Mouse (Mus musculus) hindbrain, embryonic 10.5 days (tissue): ENCODE measurements around the gene Phb. TPM values are rescaled to one million over a fixed set of nuclear protein-coding genes. Genes with fewer than 3 reads are reported as not detected.

ENCODE experiments used
- DNase-seq: peaks from one replicate; pipeline ENCODE4 v3.0.0-alpha.2; 2017; ENCODE audit warnings: low spot score
- H3K27ac ChIP-seq: fragments of 300-500 bp; sonication (generic); 2 replicates; pipeline ENCODE4 v1.5.1; 2016; ENCODE audit warnings: mild to moderate bottlenecking, moderate library complexity
- H3K27me3 ChIP-seq: fragments of 300-500 bp; sonication (generic); 2 replicates; pipeline ENCODE4 v1.6.1; 2016; ENCODE audit warnings: mild to moderate bottlenecking; ENCODE audit not compliant: poor library complexity, insufficient read depth, severe bottlenecking
- H3K36me3 ChIP-seq: fragments of 300-500 bp; sonication (generic); 2 replicates; pipeline ENCODE4 v1.6.1; 2016; ENCODE audit warnings: mild to moderate bottlenecking, moderate library complexity
- H3K4me1 ChIP-seq: fragments of 300-500 bp; sonication (generic); replicated peaks from 2 replicates; pipeline ENCODE4 v1.6.1; 2016; ENCODE audit warnings: mild to moderate bottlenecking
- H3K4me3 ChIP-seq: fragments of 300-500 bp; sonication (generic); 2 replicates; pipeline ENCODE4 v1.5.1; 2016; ENCODE audit warnings: mild to moderate bottlenecking, moderate library complexity
- H3K9me3 ChIP-seq: fragments of 300-500 bp; sonication (generic); 2 replicates; pipeline ENCODE4 v1.6.1; 2016; ENCODE audit warnings: mild to moderate bottlenecking, moderate library complexity
- WGBS: fragments of 180-500 bp; shearing (Covaris S2); methylation state at CpG from one replicate; pipeline ENCODE4 v1.1.7; 2016; 5-methylcytosine and 5-hydroxymethylcytosine counted together
- polyA plus RNA-seq: library from polyadenylated mRNA; unstranded; fragments of >200 nt; fragmentation: Nextera tagmentation; extraction: Ambion mirVana; gene quantifications from 2 replicates; pipeline ENCODE4 v1.2.1, GENCODE M21; 2016

Phb gene
- polyA plus RNA-seq: 222 and 248 TPM in 2 replicates

DNA sequence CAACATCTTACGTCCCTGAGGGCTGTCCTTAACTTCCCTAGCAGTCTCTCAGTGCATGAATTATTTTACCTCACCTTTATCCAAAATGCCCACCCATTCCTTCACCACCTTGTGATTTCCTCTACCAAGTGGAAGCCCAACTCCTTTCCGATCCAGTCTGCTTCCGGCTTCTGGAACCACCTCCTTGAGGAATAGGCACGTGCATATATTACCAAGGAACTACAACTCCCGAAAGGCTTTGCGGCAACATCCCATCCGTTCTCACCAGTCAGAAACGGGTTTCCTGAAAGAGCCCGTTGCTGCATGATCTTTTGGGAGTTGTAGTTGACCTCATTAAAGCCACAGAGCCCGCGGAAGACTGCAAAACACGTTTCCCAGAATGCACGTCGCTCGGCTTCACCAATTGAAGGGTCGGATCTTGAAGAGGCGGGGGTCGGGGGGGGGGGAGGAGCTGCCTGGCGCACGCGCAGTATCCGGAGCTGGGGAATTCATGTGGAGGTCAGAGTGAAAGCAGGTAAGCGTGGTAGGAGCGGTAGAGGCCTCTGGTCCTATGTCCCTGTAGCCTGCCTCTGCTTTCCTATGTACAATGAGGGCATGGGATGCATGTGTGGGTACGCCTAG, at the start of gene Phb:
TSS of gene Phb (plus strand) at position 429 of the 621 bp plus-strand sequence.
- peaks cover 36% of the 10 kb centered on the region for H3K36me3 ChIP-seq
- WGBS: 2% methylated on average over 25 of the region's 25 CpGs
- H3K27ac ChIP-seq: peak within 1 kb of the TSS; percentile 84
- no peaks in the 10 kb centered on the region for H3K27me3 ChIP-seq
- H3K4me1 ChIP-seq: peaks cover 17% of the 10 kb centered on the region
- DNase-seq: peak; percentile 96
- H3K9me3 ChIP-seq: no peaks in the 10 kb centered on the region
- peak within 1 kb of the TSS; percentile 84 for H3K4me3 ChIP-seq

DNA sequence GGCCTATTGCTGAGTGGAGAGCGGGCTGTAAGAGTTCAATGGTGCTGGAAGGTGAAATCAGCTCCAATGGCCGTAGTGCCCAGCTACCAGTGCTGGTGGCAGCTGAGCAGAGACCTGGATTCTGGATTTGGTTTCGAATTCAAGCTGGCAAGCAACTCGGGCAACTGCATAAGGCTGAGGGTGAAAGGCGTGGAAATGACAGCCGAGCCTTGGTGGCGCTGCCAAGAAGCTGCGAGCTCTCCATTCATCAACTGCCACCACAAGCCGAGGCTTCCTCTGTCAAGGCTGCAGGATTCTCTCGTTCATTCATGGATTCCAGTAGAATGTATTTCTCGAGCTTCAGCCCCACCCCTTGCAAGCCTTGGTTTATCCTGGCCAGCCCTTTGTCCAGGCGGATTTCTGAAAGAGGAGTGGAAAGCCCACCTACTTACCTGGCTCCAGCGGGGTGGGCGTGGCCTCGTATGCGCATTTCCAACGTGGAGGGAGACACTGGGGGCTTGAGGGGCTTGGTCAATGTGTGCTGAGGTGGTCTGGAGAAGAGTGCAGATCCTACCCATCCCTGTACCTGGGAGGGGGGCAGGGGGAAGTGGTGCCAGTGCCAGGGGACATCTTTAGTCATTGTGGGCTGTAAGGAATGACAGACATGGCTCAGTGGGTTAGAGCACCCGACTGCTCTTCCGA, 48.8 kb upstream of the Phb start:
- 60% methylated on average over 19 of the region's 19 CpGs for WGBS

GRCm38 (mm10) chr11:95619081-95619480, 47.7 kb upstream of the Phb start:
- Histone ChIP-seq H3K9me3 (no peaks in the 10 kb centered on the region), H3K4me3 (no peak overlapping the region), H3K27me3 (peaks cover 58% of the 10 kb centered on the region), H3K4me1 (peaks cover 64% of the 10 kb centered on the region), H3K36me3 (no peaks in the 10 kb centered on the region), H3K27ac (no peak overlapping the region)
- DNase-seq: no peak
- WGBS: 69% methylated on average over 3 of the region's 3 CpGs

More for the DNA sequence above, 48.8 kb upstream of the Phb start:
- Histone ChIP-seq H3K36me3 (no peaks in the 10 kb centered on the region), H3K9me3 (no peaks in the 10 kb centered on the region), H3K4me3 (no peak overlapping the region), H3K27me3 (peaks cover 53% of the 10 kb centered on the region), H3K4me1 (peaks cover 63% of the 10 kb centered on the region), H3K27ac (no peak overlapping the region)
- DNase-seq: no peak

GRCm38 (mm10) chr11:95619886-95620444, 46.8 kb upstream of the Phb start:
- Histone ChIP-seq H3K4me1 (peaks cover 57% of the 10 kb centered on the region), H3K27me3 (peaks cover 58% of the 10 kb centered on the region), H3K9me3 (no peaks in the 10 kb centered on the region), H3K27ac (no peak overlapping the region), H3K36me3 (no peaks in the 10 kb centered on the region), H3K4me3 (no peak overlapping the region)
- no peak for DNase-seq
- WGBS: 85% methylated on average over 5 of the region's 5 CpGs

DNA sequence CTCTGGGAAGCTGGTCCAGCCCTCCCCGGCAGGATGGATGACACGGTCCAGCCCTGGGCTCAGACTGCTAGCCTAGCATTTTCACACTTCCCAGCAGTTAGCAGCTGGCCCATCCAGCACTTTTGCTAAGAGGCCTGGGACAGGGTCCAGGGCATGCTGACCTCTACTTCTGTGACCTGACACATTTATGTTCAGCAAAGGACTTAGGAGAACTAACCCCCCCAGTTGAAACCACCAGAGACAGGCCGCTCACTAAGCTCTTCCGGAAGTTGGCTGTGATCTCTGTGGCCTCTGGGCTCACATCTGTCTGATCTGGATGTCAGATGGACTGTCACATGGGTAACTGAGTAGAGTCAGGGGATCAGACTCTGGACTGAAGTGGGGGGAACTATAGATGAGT, 45.7 kb upstream of the Phb start:
- Histone ChIP-seq H3K9me3 (no peaks in the 10 kb centered on the region), H3K27ac (0 out of 2 replicates have a peak overlapping the region, but pooled peaks have one; percentile 40), H3K4me3 (no peak overlapping the region), H3K27me3 (peaks cover 53% of the 10 kb centered on the region), H3K36me3 (no peaks in the 10 kb centered on the region), H3K4me1 (peaks cover 55% of the 10 kb centered on the region)
- DNase-seq: no peak
- WGBS: 47% methylated on average over 4 of the region's 4 CpGs

GRCm38 (mm10) chr11:95621541-95622130, 45.1 kb upstream of the Phb start:
- Histone ChIP-seq H3K27me3 (peaks cover 55% of the 10 kb centered on the region), H3K36me3 (no peaks in the 10 kb centered on the region), H3K9me3 (no peaks in the 10 kb centered on the region), H3K4me1 (peaks cover 55% of the 10 kb centered on the region), H3K4me3 (no peak overlapping the region), H3K27ac (peak overlapping the region; percentile 40)
- no peak for DNase-seq
- WGBS: 22% methylated on average over 9 of the region's 9 CpGs

- no peaks in the 10 kb centered on the region for H3K9me3 ChIP-seq
- DNase-seq: no peak
- peaks cover 55% of the 10 kb centered on the region for H3K4me1 ChIP-seq
- H3K36me3 ChIP-seq: no peaks in the 10 kb centered on the region
- H3K27me3 ChIP-seq: peaks cover 56% of the 10 kb centered on the region
- 27% methylated on average over 8 of the region's 8 CpGs for WGBS
- no peak overlapping the region for H3K4me3 ChIP-seq
- H3K27ac ChIP-seq: peak overlapping the region; percentile 19; the same call in 1 of the 2 replicates
Observed at GRCm38 (mm10) chr11:95622426-95622825, 44.3 kb upstream of the Phb start.

- H3K9me3 ChIP-seq: no peaks in the 10 kb centered on the region
- H3K4me1 ChIP-seq: peaks cover 61% of the 10 kb centered on the region
- H3K36me3 ChIP-seq: no peaks in the 10 kb centered on the region
- peaks cover 33% of the 10 kb centered on the region for H3K27me3 ChIP-seq
- DNase-seq: no peak
- H3K4me3 ChIP-seq: no peak overlapping the region
- WGBS: 86% methylated on average over 6 of the region's 6 CpGs
- H3K27ac ChIP-seq: no peak overlapping the region
Observed at GRCm38 (mm10) chr11:95630558-95630957, 36.2 kb upstream of the Phb start.

- H3K4me1 ChIP-seq: peaks cover 66% of the 10 kb centered on the region
- no peak overlapping the region for H3K4me3 ChIP-seq
- H3K27me3 ChIP-seq: peaks cover 33% of the 10 kb centered on the region
- no peaks in the 10 kb centered on the region for H3K9me3 ChIP-seq
- peak overlapping the region; percentile 80 for H3K27ac ChIP-seq
- 69% methylated on average over 4 of the region's 4 CpGs for WGBS
- no peak for DNase-seq
- H3K36me3 ChIP-seq: no peaks in the 10 kb centered on the region
Observed at GRCm38 (mm10) chr11:95631301-95631700, 35.5 kb upstream of the Phb start.

DNA sequence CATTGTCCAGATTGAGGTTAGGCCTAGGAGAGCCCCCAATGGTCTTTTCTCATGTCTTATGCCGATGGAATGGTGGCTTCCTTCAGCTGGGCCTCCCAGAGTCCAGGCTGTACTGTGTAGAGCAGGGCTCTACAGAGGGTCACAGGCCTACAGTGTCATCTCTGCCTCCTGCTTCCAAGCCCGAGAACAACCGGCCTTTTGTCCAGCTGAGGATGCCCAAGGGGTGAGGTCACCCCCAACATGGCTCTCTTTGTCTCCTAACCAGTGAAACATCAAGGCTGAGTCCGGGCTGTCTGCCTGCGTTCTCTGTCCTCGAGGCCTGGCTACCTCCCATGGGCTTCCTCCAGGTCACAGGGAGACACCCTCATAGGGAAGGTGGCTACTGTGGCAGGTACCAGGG, 34.3 kb upstream of the Phb start:
- no peaks in the 10 kb centered on the region for H3K36me3 ChIP-seq
- H3K4me3 ChIP-seq: no peak overlapping the region
- no peak for DNase-seq
- no peaks in the 10 kb centered on the region for H3K9me3 ChIP-seq
- H3K4me1 ChIP-seq: peaks cover 64% of the 10 kb centered on the region
- 45% methylated on average over 6 of the region's 6 CpGs for WGBS
- H3K27me3 ChIP-seq: peaks cover 27% of the 10 kb centered on the region
- H3K27ac ChIP-seq: peak overlapping the region; percentile 80

GRCm38 (mm10) chr11:95633512-95634000, 33.2 kb upstream of the Phb start:
- Histone ChIP-seq H3K4me1 (peaks cover 64% of the 10 kb centered on the region), H3K4me3 (no peak overlapping the region), H3K9me3 (no peaks in the 10 kb centered on the region), H3K36me3 (no peaks in the 10 kb centered on the region), H3K27ac (peak overlapping the region; percentile 80), H3K27me3 (peaks cover 21% of the 10 kb centered on the region)
- 64% methylated on average over 2 of the region's 2 CpGs for WGBS
- no peak for DNase-seq

- Histone ChIP-seq H3K9me3 (no peaks in the 10 kb centered on the region), H3K27ac (peak overlapping the region; percentile 3), H3K27me3 (peaks cover 27% of the 10 kb centered on the region), H3K36me3 (no peaks in the 10 kb centered on the region), H3K4me3 (no peak overlapping the region), H3K4me1 (peaks cover 70% of the 10 kb centered on the region)
- DNase-seq: no peak
- 50% methylated on average over 2 of the region's 2 CpGs for WGBS
Observed at GRCm38 (mm10) chr11:95635030-95635429, 31.7 kb upstream of the Phb start.

DNA sequence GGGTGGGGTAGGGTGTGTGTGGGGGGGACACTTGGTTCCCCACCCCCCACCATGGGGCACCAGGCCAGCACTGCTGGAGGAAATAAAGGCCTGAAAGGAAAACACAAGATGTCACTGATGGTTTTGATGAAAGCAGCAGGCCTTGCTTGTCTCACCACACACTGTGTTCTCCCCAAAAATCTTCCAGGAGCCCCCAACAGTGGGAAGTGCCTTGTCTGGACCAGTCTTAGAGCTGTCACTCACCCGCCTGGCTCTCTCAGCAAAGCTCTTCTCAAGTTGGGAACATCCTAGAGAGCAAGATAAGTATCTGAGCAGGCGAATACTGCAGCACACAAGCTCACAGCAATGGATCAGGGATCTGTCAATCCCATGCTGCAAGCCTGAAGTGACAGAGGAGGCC, 26.0 kb upstream of the Phb start:
- peaks cover 73% of the 10 kb centered on the region for H3K4me1 ChIP-seq
- DNase-seq: no peak
- no peaks in the 10 kb centered on the region for H3K36me3 ChIP-seq
- no peak overlapping the region for H3K4me3 ChIP-seq
- H3K9me3 ChIP-seq: no peaks in the 10 kb centered on the region
- H3K27ac ChIP-seq: no peak overlapping the region; the same call in 1 of the 2 replicates
- 34% methylated on average over 2 of the region's 2 CpGs for WGBS
- peaks cover 74% of the 10 kb centered on the region for H3K27me3 ChIP-seq
